ENCODE assay signal across 8 mouse cellular contexts in genomic region chr11:69580572-69581146, GRCm38 (mm10). TPM values are rescaled to one million over a fixed set of nuclear protein-coding genes. Genes with fewer than 3 reads are reported as not detected.
DNase-seq lines count a peak whose midpoint lies in the region; ATAC-seq and TF ChIP-seq lines count a peak whose summit lies in the region.

No protein-coding gene starts in this region.

- peak overlapping the region; percentile 93 for H3K4me2 ChIP-seq in liver, embryonic 13.5 days
- peak overlapping the region; percentile 66 for H3K4me2 ChIP-seq in stomach, postnatal 0 days (replicated peaks; ENCODE audit: low read depth)

- peak overlapping the region; percentile 91 for H3K4me3 ChIP-seq in cerebellum, adult 2 months (replicated peaks; ENCODE audit: insufficient read depth, low read depth, low read length)
- peak overlapping the region; percentile 76 for H3K4me3 ChIP-seq in liver, embryonic 13.5 days (replicated peaks)
- peak overlapping the region; percentile 48 for H3K4me3 ChIP-seq in stomach, postnatal 0 days (ENCODE audit: low read depth, low read length)

- under 1% methylated on average over 25 of the region's 25 CpGs for WGBS in cerebellum, adult 2 months
- under 1% methylated on average over 25 of the region's 25 CpGs for WGBS in liver, embryonic 13.5 days (ENCODE audit: insufficient replicate concordance)
- under 1% methylated on average over 25 of the region's 25 CpGs for WGBS in stomach, postnatal 0 days

- TF ChIP-seq POLR2A in cerebellum, adult 2 months (IDR thresholded peaks at IDR 0.05; ENCODE audit: borderline replicate concordance, insufficient read depth, low read length), result peak; percentile 38; the same call in 1 of the 2 replicates

- H3K4me1 ChIP-seq in cerebellum, adult 2 months (ENCODE audit: control insufficient read depth, insufficient read depth, low read length), result peaks cover 5% of the 10 kb centered on the region
- peaks cover 71% of the 10 kb centered on the region for H3K4me1 ChIP-seq in liver, embryonic 13.5 days (replicated peaks)
- 0 out of 2 replicates have a peak, but pooled peaks cover 8% of the 10 kb centered on the region for H3K4me1 ChIP-seq in stomach, postnatal 0 days (replicated peaks; ENCODE audit: control insufficient read depth, insufficient read depth)

- H3K9me3 ChIP-seq in liver, embryonic 13.5 days (replicated peaks), result no peaks in the 10 kb centered on the region
- no peaks in the 10 kb centered on the region for H3K9me3 ChIP-seq in stomach, postnatal 0 days (ENCODE audit: control insufficient read depth, low read length)

- H3K27me3 ChIP-seq in cerebellum, adult 2 months (ENCODE audit: control insufficient read depth, insufficient read depth, low read length), result no peaks in the 10 kb centered on the region
- H3K27me3 ChIP-seq in liver, embryonic 13.5 days, result no peaks in the 10 kb centered on the region
- no peaks in the 10 kb centered on the region for H3K27me3 ChIP-seq in stomach, postnatal 0 days (ENCODE audit: control insufficient read depth, insufficient read depth, low read length)

- H3K9ac ChIP-seq in liver, embryonic 13.5 days, result peak overlapping the region; percentile 88
- peak overlapping the region; percentile 74 for H3K9ac ChIP-seq in stomach, postnatal 0 days (ENCODE audit: low read length)

- no peak for TF ChIP-seq CTCF in cerebellum, adult 2 months (IDR thresholded peaks at IDR 0.05; ENCODE audit: borderline replicate concordance, insufficient read depth, low read depth, low read length)
- no peak for TF ChIP-seq CTCF in stomach, postnatal 0 days (IDR thresholded peaks at IDR 0.05; ENCODE audit: low read depth)

- peak overlapping the region; percentile 97 for H3K27ac ChIP-seq in cerebellum, adult 2 months (ENCODE audit: insufficient read depth, low read length)
- peak overlapping the region; percentile 96 for H3K27ac ChIP-seq in liver, embryonic 13.5 days
- peak overlapping the region; percentile 96 for H3K27ac ChIP-seq in stomach, postnatal 0 days (replicated peaks)

- no peak for TF ChIP-seq EP300 in stomach, postnatal 0 days (optimal IDR thresholded peaks at IDR 0.05)

- peaks cover 34% of the 10 kb centered on the region for H3K36me3 ChIP-seq in liver, embryonic 13.5 days
- no peaks in the 10 kb centered on the region for H3K36me3 ChIP-seq in stomach, postnatal 0 days (ENCODE audit: control insufficient read depth, insufficient read depth, low read length)

- no peak for DNase-seq in cerebellum, adult 2 months
- DNase-seq in cerebellum, postnatal 4 days (ENCODE audit: low spot score in 2 of 2), result no peak
- DNase-seq in spleen, adult 12 weeks (ENCODE audit: low spot score), result peak; percentile 25
- no peak for DNase-seq in spleen, adult 18-20 months
- no peak for DNase-seq in liver, embryonic 13.5 days
- DNase-seq in stomach, postnatal 0 days (ENCODE audit: low spot score), result no peak
- no peak for DNase-seq in frontal cortex, adult 2 months (ENCODE audit: extremely low spot score in 1 of 2, low spot score in 1 of 2)

- ATAC-seq in liver, embryonic 13.5 days (ENCODE audit: low read depth), result no peak
- no peak for ATAC-seq in stomach, postnatal 0 days (ENCODE audit: low FRiP score, low TSS enrichment)
- ATAC-seq in CD4-positive, CD25-positive, alpha-beta regulatory T cell, adult 4 months, result no peak

RNA-seq across cellular contexts. Expression of gene Trp53, which starts 0.5 kb away (rescaled TPM):
- 34.7 and 35.6 TPM in 2 replicates for polyA plus RNA-seq in cerebellum, adult 2 months (2012; rRNA removed)
- polyA plus RNA-seq in liver, embryonic 13.5 days (2015; fragmentation: Nextera tagmentation; extraction: Ambion mirVana), result 83.0 and 90.4 TPM in 2 replicates
- 45.0 and 51.4 TPM in 2 replicates for polyA plus RNA-seq in stomach, postnatal 0 days (2015; fragmentation: Nextera tagmentation; extraction: Ambion mirVana)
- 100 to 1,000 TPM; 307 to 416 TPM for polyA plus RNA-seq in CD4-positive, CD25-positive, alpha-beta regulatory T cell, adult 4 months (2017; shearing (Covaris generic))
- 36.7 and 38.4 TPM in 2 replicates for polyA plus RNA-seq in frontal cortex, adult 2 months (2012; rRNA removed)

RNA-seq across cellular contexts. Expression of gene Wrap53, which starts 0.6 kb away (rescaled TPM):
- polyA plus RNA-seq in cerebellum, adult 2 months (2012; rRNA removed), result 18.6 and 18.8 TPM in 2 replicates
- 23.1 and 23.7 TPM in 2 replicates for polyA plus RNA-seq in liver, embryonic 13.5 days (2015; fragmentation: Nextera tagmentation; extraction: Ambion mirVana)
- polyA plus RNA-seq in stomach, postnatal 0 days (2015; fragmentation: Nextera tagmentation; extraction: Ambion mirVana), result 8.7 and 9.0 TPM in 2 replicates
- 10 to 100 TPM; 23.0 to 31.9 TPM for polyA plus RNA-seq in CD4-positive, CD25-positive, alpha-beta regulatory T cell, adult 4 months (2017; shearing (Covaris generic))
- polyA plus RNA-seq in frontal cortex, adult 2 months (2012; rRNA removed), result 12.2 and 12.9 TPM in 2 replicates

RNA-seq across cellular contexts. Expression of gene Efnb3, which starts 20.7 kb away (rescaled TPM):
- 84.8 and 104 TPM in 2 replicates for polyA plus RNA-seq in cerebellum, adult 2 months (2012; rRNA removed)
- 0.75 and 0.85 TPM in 2 replicates for polyA plus RNA-seq in liver, embryonic 13.5 days (2015; fragmentation: Nextera tagmentation; extraction: Ambion mirVana)
- 3.9 and 4.4 TPM in 2 replicates for polyA plus RNA-seq in stomach, postnatal 0 days (2015; fragmentation: Nextera tagmentation; extraction: Ambion mirVana)
- polyA plus RNA-seq in CD4-positive, CD25-positive, alpha-beta regulatory T cell, adult 4 months (2017; shearing (Covaris generic)), result under 1 TPM; 0.27 to 0.37 TPM
- polyA plus RNA-seq in frontal cortex, adult 2 months (2012; rRNA removed), result 78.4 and 80.4 TPM in 2 replicates

RNA-seq across cellular contexts. Expression of gene Atp1b2, which starts 25.1 kb away (rescaled TPM):
- polyA plus RNA-seq in cerebellum, adult 2 months (2012; rRNA removed), result 890 and 950 TPM in 2 replicates
- 21.7 and 30.8 TPM in 2 replicates for polyA plus RNA-seq in liver, embryonic 13.5 days (2015; fragmentation: Nextera tagmentation; extraction: Ambion mirVana)
- polyA plus RNA-seq in stomach, postnatal 0 days (2015; fragmentation: Nextera tagmentation; extraction: Ambion mirVana), result 5.3 and 7.2 TPM in 2 replicates
- polyA plus RNA-seq in CD4-positive, CD25-positive, alpha-beta regulatory T cell, adult 4 months (2017; shearing (Covaris generic)), result not detected
- 324 and 357 TPM in 2 replicates for polyA plus RNA-seq in frontal cortex, adult 2 months (2012; rRNA removed)

RNA-seq across cellular contexts. Expression of gene Dnah2, which starts 31.7 kb away (rescaled TPM):
- 0.55 and 0.69 TPM in 2 replicates for polyA plus RNA-seq in cerebellum, adult 2 months (2012; rRNA removed)
- 0.06 and 0.12 TPM in 2 replicates for polyA plus RNA-seq in liver, embryonic 13.5 days (2015; fragmentation: Nextera tagmentation; extraction: Ambion mirVana)
- polyA plus RNA-seq in stomach, postnatal 0 days (2015; fragmentation: Nextera tagmentation; extraction: Ambion mirVana), result 0.38 and 0.39 TPM in 2 replicates
- under 1 TPM in 1 of 2 experiments, not detected in 1; 0.09 TPM for polyA plus RNA-seq in CD4-positive, CD25-positive, alpha-beta regulatory T cell, adult 4 months (2017; shearing (Covaris generic))
- polyA plus RNA-seq in frontal cortex, adult 2 months (2012; rRNA removed), result 2.7 and 4.6 TPM in 2 replicates

Comparison
In these comparisons a context has a peak if more than half of its experiments do, and no peak if none do; other contexts are left out.
1. RNA of gene Efnb3, which starts 20.7 kb away (polyA plus RNA-seq): 84.8 to 104 TPM in cerebellum, adult 2 months and 78.4 to 80.4 TPM in frontal cortex, adult 2 months; 3.9 to 4.4 TPM in stomach, postnatal 0 days, 0.75 to 0.85 TPM in liver, embryonic 13.5 days and 0.27 to 0.37 TPM in CD4-positive, CD25-positive, alpha-beta regulatory T cell, adult 4 months; every median in the first group is over 10 times any median in the second.
2. Peak in every context shown above with its lines, with median percentiles within 50 percentile points of each other: H3K27ac ChIP-seq and H3K4me3 ChIP-seq.